Mouse (Mus musculus) frontal cortex, postnatal 10 days (tissue): ENCODE measurements around the gene Calm2.

ENCODE experiments used
- DNase-seq, 2 experiments: peaks; one replicate each; pipeline ENCODE4 v3.0.0; 2022; ENCODE audit warnings: low spot score in 2 of 2, mixed read lengths in 1 of 2

Gene Calm2

GRCm38 (mm10) chr17:87446767-87447611 is at the start of gene Calm2:
Gene Calm2, minus strand, starts transcription at chr17:87446935.
- DNase-seq = peak; percentile 96 to 97

- DNase-seq = no peak
These were observed 48.8 kb upstream of the Calm2 start for GRCm38 (mm10) chr17:87495504-87495903.

GRCm38 (mm10) chr17:87494310-87494709 is 47.6 kb upstream of the Calm2 start:
- no peak for DNase-seq

GRCm38 (mm10) chr17:87492286-87492685 is 45.6 kb upstream of the Calm2 start:
- no peak for DNase-seq

- DNase-seq = no peak
These were observed 43.6 kb upstream of the Calm2 start for GRCm38 (mm10) chr17:87490295-87490694.

- DNase-seq = no peak
These were observed 39.0 kb upstream of the Calm2 start for GRCm38 (mm10) chr17:87485751-87486150.

- no peak for DNase-seq
These were observed 36.1 kb upstream of the Calm2 start for GRCm38 (mm10) chr17:87482867-87483266.

- peak in 1 of 2 experiments; percentile 31 for DNase-seq
These were observed 31.8 kb upstream of the Calm2 start for GRCm38 (mm10) chr17:87478569-87478968.

- no peak for DNase-seq
These were observed 30.9 kb upstream of the Calm2 start for GRCm38 (mm10) chr17:87477611-87478010.

GRCm38 (mm10) chr17:87475356-87475755 is 28.6 kb upstream of the Calm2 start:
- no peak for DNase-seq

GRCm38 (mm10) chr17:87474501-87474795 is 27.7 kb upstream of the Calm2 start:
- DNase-seq = no peak

GRCm38 (mm10) chr17:87473736-87474500 is 27.2 kb upstream of the Calm2 start:
- DNase-seq = peak; percentile 46 to 62

GRCm38 (mm10) chr17:87473441-87473735 is 26.7 kb upstream of the Calm2 start:
- peak in 1 of 2 experiments; percentile 44 for DNase-seq

GRCm38 (mm10) chr17:87472879-87473278 is 26.1 kb upstream of the Calm2 start:
- no peak for DNase-seq

GRCm38 (mm10) chr17:87471661-87472060 is 24.9 kb upstream of the Calm2 start:
- no peak for DNase-seq

GRCm38 (mm10) chr17:87470797-87471196 is 24.1 kb upstream of the Calm2 start:
- DNase-seq = no peak

GRCm38 (mm10) chr17:87470282-87470681 is 23.5 kb upstream of the Calm2 start:
- no peak for DNase-seq

GRCm38 (mm10) chr17:87469428-87469827 is 22.7 kb upstream of the Calm2 start:
- DNase-seq = no peak

- no peak for DNase-seq
These were observed 21.9 kb upstream of the Calm2 start for GRCm38 (mm10) chr17:87468616-87469015.

GRCm38 (mm10) chr17:87461499-87461896 is 14.8 kb upstream of the Calm2 start:
- no peak for DNase-seq

GRCm38 (mm10) chr17:87460669-87461498 is 14.1 kb upstream of the Calm2 start:
- no peak for DNase-seq
